Mouse (Mus musculus): ENCODE data around the gene Sun2. TPM values are rescaled to one million over a fixed set of nuclear protein-coding genes. Genes with fewer than 3 reads are reported as not detected.

Gene Sun2
- polyA plus RNA-seq, 1 experiment = 49.2 TPM

DNA sequence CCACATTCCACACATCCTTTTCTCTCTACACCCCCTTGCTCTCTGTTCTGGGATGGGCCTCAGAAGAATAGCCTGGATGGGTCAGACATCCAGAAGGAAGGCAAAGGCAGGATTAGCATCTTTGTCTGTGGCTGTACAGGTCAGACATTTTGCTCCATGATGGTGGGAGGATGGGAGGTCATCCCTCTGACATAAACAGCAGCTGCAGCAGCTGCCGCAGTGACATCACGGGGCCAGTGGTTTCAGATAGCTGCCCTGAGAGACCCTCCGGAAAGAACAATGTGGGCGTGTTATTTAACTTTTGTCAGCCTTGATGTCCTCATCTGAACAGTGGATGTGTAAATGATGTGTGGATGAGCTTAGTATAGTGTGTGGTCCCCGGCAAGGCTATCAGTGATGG is 3.5 kb upstream of the Sun2 start:
- Histone ChIP-seq H3K27ac (replicated peaks; ENCODE audit: low read depth, low read length) (no peak overlapping the region), H3K4me1 (ENCODE audit: control insufficient read depth, insufficient read depth, insufficient read length, low read length) (peaks cover 5% of the 10 kb centered on the region; the same call in 1 of the 2 replicates), H3K4me3 (ENCODE audit: insufficient read depth, low read depth, low read length) (no peak overlapping the region)

DNA sequence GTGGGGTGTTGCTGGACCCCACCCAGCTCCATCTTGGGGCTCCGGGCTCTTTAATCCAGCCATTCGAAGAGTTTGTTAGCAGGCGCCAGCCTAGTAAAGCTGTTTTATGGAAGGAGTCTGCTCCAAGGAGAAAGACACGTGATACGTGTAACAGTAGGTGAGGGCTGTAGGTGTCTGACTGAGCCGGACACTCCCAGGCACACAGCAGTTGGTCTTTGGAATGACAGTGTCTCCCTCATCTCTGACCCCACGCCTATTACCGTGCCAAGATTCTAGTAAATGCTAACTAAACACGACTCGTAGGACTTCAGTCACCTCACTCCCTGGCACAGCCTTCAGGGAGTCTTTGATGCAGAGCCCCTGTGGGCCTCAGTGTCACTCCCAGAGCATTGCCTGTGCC is 3.0 kb upstream of the Sun2 start:
- no peak overlapping the region for H3K27ac ChIP-seq (replicated peaks; ENCODE audit: low read depth, low read length)
- no peak overlapping the region for H3K4me3 ChIP-seq (ENCODE audit: insufficient read depth, low read depth, low read length)
- H3K4me1 ChIP-seq (ENCODE audit: control insufficient read depth, insufficient read depth, insufficient read length, low read length) = peaks cover 8% of the 10 kb centered on the region; the same call in 1 of the 2 replicates

DNA sequence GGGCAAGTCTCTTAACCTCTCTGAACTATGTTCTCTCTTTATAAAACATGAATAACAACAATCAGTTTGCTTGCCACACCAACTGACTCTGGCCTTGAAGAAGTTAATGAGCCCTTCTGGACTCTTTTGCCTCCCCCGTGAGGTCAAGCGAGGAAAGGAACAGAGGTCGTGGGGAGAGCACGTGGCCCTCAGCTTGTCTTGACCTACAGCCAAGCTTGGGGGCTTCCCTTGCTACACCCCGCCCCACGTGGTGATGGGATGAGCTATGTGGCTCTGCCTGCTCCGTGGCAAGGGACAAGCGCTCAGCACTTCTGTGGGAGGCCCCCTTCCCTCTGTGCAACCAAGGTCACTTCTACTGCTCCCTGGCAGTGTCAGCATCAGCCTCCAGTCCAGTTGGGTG is 2.4 kb upstream of the Sun2 start:
- no peak overlapping the region for H3K27ac ChIP-seq (replicated peaks; ENCODE audit: low read depth, low read length)
- H3K4me3 ChIP-seq (ENCODE audit: insufficient read depth, low read depth, low read length) = no peak overlapping the region
- H3K4me1 ChIP-seq (ENCODE audit: control insufficient read depth, insufficient read depth, insufficient read length, low read length) = peaks cover 11% of the 10 kb centered on the region; the same call in 1 of the 2 replicates

DNA sequence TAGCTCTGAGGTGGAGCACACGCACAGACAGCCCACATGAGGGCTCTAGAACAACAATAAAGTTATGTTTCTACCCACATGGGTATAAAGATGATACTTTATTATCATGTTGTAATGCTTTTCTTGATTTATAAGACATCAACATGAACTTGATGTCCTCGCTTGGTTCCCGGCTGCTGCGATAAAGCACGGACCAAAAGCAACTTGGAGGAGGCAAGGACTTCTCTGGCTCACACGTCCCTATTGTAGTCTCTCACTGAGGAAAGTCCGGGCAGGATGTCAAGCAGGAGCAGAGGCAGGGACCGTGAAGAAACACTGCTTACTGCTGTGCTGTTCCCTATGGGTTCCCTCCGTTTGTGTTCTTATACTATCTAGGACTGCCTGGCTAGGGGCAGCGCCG is 1.7 kb upstream of the Sun2 start:
- Histone ChIP-seq H3K4me3 (ENCODE audit: insufficient read depth, low read depth, low read length) (no peak overlapping the region), H3K27ac (replicated peaks; ENCODE audit: low read depth, low read length) (no peak overlapping the region), H3K4me1 (ENCODE audit: control insufficient read depth, insufficient read depth, insufficient read length, low read length) (peaks cover 17% of the 10 kb centered on the region)

DNA sequence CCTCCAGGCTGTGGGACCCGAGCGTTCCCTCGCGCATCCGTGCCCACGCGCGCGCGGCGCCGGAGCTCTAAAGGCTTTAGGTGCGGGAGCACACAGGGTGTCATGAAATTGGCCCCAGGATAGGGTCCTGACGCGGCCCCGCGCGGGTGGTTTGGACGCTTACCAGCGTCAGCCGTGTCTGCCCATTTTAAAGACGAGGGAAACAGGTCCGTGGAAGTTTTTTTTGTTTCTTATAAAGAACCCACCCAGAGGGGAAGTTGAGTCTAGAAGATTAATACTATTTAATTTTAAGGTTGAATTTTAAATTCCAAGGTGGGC is 329 bp upstream of the Sun2 start:
- Histone ChIP-seq H3K4me3 (ENCODE audit: insufficient read depth, low read depth, low read length) (peak overlapping the region; percentile 91), H3K4me1 (ENCODE audit: control insufficient read depth, insufficient read depth, insufficient read length, low read length) (peaks cover 17% of the 10 kb centered on the region), H3K27ac (replicated peaks; ENCODE audit: low read depth, low read length) (no peak overlapping the region)

DNA sequence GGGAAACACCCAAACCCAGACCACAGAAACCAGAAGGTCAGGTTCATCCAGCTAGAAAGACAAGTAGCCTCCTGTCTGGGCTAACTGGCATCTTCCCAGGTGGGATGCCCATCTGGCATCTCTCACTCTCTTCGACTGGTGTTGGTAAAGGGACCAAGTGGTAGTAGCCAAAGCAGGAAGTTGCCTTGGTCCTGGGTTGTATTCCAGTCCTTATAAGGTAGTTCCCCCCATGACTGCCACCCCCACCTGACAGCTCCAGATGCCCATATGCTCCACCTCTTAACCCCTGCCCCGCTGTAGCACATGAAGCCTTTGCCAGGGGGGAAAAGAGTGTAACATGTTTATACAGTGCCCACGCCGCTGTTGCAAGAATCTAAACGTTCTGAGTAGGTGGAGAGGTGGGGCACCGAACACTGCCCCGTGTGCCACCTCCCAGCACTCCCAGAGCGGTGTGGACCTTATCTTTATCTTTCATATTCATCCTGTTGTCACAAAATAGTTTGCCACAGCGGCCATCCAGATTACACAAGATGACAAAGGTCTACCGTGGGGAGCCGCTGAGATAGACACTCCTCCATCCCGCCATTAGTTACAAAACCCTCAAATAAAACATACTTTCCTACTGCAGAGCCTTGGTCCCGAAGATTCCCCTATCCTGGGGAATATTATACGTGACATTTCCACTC is 1.0 kb downstream of the Sun2 start:
- H3K4me1 ChIP-seq (ENCODE audit: control insufficient read depth, insufficient read depth, insufficient read length, low read length) = peaks cover 17% of the 10 kb centered on the region
- peak overlapping the region; percentile 91 for H3K4me3 ChIP-seq (ENCODE audit: insufficient read depth, low read depth, low read length)
- peak overlapping the region; percentile 89 for H3K27ac ChIP-seq (replicated peaks; ENCODE audit: low read depth, low read length)

DNA sequence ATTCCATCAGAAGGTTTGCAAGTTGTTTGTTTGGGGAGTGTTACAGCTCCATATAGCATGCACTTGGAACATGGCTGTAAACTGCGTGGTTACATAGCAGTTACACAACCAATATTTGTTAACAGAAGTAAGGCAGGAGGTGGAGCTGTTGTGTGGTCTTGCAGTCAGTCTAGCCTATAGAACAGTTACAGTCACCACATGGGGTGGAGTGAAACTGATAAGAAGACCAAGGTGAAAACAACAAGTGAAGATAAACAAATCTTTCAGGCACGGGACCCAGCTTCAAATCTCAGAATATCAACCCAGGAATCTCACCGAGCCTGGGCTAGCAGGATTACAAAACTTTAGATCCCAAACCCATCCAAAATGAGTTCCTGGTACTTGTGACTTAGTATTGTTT is 1.6 kb downstream of the Sun2 start:
- H3K27ac ChIP-seq (replicated peaks; ENCODE audit: low read depth, low read length) = no peak overlapping the region
- H3K4me1 ChIP-seq (ENCODE audit: control insufficient read depth, insufficient read depth, insufficient read length, low read length) = peaks cover 17% of the 10 kb centered on the region
- peak overlapping the region; percentile 91 for H3K4me3 ChIP-seq (ENCODE audit: insufficient read depth, low read depth, low read length)

DNA sequence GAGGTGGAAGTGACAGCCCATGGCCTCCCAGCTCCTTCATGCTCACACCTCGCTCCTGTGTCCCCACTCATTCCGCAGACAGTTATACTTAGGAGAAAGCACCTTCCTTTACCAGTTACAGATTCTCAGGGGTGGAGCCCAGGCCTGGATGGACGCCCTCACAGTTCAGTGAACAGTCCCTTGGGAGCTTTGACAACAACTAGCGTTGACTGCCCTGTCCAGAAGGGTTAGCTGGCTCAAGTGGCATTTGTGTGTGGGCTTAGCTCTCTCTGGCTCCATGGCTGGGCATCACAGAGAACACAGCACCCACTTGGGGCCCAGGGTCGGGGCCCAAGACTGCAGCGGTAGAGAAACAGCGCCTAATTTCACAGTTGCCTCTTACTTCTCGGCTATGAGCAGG is 8.0 kb downstream of the Sun2 start:
- H3K4me1 ChIP-seq (ENCODE audit: control insufficient read depth, insufficient read depth, insufficient read length, low read length) = peaks cover 7% of the 10 kb centered on the region
- H3K4me3 ChIP-seq (ENCODE audit: insufficient read depth, low read depth, low read length) = peak overlapping the region; percentile 54
- peak overlapping the region; percentile 99 for H3K27ac ChIP-seq (replicated peaks; ENCODE audit: low read depth, low read length)

DNA sequence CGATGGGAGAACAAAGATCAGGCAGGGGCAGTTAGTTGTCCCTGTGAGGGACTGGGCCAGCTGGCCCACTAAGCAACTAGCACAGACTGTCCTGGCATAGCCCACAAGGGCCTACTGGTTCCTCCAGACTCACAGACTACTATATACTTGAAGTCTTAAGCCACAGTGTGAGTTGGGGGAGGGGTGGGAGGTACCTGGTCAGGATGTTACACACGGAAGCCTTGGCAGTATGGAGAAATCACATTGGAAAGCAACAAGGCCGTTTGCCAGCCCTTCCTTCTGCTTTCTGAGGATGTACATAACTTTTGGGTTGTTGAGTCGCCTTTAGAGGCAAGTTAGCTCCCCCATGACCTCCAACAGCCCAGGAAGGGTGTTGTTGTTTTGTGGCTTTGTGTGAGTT is 8.7 kb downstream of the Sun2 start:
- H3K4me1 ChIP-seq (ENCODE audit: control insufficient read depth, insufficient read depth, insufficient read length, low read length) = peaks cover 4% of the 10 kb centered on the region
- peak overlapping the region; percentile 27; the same call in 1 of the 2 replicates for H3K4me3 ChIP-seq (ENCODE audit: insufficient read depth, low read depth, low read length)
- H3K27ac ChIP-seq (replicated peaks; ENCODE audit: low read depth, low read length) = peak overlapping the region; percentile 61

DNA sequence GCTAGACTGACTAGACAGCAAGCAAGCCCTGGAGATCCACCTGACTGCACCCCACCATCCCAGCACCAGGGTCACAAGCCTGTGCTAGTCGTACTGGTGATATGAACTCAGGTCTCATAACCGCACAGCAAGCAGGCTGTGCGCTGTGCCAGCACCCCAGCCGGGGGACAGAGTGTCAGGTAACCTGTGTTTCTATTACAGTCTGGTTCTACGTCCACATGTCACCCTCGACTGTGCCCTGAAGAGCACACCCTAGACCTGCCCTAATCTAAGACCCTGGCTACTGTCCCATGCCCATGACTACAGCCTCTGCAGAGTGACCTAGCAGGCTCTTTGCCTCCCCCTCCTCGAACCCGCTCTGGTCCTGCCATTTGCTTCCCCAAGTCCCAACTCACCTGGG is 9.1 kb downstream of the Sun2 start:
- 0 out of 2 replicates have a peak overlapping the region, but pooled peaks have one; percentile 27 for H3K4me3 ChIP-seq (ENCODE audit: insufficient read depth, low read depth, low read length)
- peak overlapping the region; percentile 1 for H3K27ac ChIP-seq (replicated peaks; ENCODE audit: low read depth, low read length)
- peaks cover 4% of the 10 kb centered on the region for H3K4me1 ChIP-seq (ENCODE audit: control insufficient read depth, insufficient read depth, insufficient read length, low read length)

DNA sequence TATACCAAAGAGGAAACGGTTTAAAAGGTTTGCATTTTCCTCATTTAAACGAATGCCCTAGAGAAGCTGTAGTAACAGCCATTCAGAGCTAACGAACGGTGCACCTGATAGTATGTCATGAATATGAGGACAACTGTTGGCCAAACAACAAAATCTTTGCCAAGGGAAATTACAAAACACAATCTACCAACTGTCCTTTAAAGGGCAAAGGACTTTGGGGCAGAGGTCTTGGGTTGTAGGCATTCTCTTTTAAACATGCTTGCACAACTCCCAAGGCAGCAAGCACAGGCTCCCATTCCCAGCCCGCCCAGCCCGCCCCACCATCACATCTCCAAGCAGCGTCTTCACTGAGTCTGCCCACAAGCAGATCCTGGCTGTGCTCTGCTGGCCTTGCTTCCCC is 10.8 kb downstream of the Sun2 start:
- Histone ChIP-seq H3K4me3 (ENCODE audit: insufficient read depth, low read depth, low read length) (no peak overlapping the region), H3K27ac (replicated peaks; ENCODE audit: low read depth, low read length) (peak overlapping the region; percentile 41; the same call in 1 of the 2 replicates), H3K4me1 (ENCODE audit: control insufficient read depth, insufficient read depth, insufficient read length, low read length) (peaks cover 4% of the 10 kb centered on the region)

DNA sequence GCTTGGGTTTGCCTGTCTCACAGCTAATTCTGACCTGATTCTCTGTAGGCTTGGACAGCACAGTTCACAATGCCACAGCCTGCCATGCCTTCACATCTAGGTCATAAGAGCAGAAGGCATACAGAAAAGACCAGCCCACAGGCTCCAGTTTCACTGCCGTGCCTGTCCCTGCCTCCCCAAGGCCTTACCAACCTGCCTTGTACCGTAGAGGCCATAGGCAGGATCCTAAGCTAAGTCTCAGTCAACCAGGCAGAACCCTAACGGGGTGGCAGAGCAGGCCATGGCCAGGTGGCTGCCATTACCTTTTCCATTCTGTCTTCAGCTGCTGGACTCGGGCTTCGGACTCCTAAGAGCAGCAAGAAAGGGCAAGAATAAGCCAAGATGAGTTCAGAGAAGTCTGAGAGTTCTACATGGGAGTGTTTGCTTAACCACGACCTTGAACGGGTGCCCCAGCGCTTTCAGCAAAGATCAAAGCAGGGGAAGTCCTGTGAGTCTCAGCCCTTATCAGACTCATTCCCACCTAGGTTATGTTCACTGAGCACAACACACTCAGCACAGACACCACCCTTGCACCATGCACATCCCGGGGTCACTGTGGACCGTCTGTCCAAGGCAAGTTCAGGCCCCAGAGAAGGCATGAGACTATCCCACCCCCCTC is 13.5 kb downstream of the Sun2 start:
- Histone ChIP-seq H3K4me3 (ENCODE audit: insufficient read depth, low read depth, low read length) (no peak overlapping the region), H3K27ac (replicated peaks; ENCODE audit: low read depth, low read length) (peak overlapping the region; percentile 46), H3K4me1 (ENCODE audit: control insufficient read depth, insufficient read depth, insufficient read length, low read length) (peaks cover 3% of the 10 kb centered on the region)

DNA sequence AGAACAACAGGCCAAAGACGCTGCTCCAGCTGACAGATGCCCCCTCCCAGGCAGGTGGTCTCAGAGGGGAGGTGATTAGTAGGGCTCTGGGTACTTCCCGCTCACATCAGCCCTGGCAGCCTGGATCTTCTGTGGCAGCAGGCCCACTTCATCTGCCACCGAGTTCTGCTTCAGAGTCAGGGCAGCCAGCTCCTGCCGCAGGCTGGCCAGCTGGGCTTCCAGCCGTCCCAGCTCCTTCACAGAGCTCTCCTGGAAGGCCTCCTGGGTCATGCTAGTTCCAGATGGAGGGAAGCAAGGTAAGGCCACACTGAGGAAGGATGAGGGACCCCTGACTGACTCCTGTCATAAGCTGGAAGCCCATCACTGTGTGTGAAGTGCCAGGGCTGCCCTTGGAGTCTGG is 14.0 kb downstream of the Sun2 start:
- no peaks in the 10 kb centered on the region; the same call in 1 of the 2 replicates for H3K4me1 ChIP-seq (ENCODE audit: control insufficient read depth, insufficient read depth, insufficient read length, low read length)
- H3K4me3 ChIP-seq (ENCODE audit: insufficient read depth, low read depth, low read length) = no peak overlapping the region
- peak overlapping the region; percentile 46 for H3K27ac ChIP-seq (replicated peaks; ENCODE audit: low read depth, low read length)

DNA sequence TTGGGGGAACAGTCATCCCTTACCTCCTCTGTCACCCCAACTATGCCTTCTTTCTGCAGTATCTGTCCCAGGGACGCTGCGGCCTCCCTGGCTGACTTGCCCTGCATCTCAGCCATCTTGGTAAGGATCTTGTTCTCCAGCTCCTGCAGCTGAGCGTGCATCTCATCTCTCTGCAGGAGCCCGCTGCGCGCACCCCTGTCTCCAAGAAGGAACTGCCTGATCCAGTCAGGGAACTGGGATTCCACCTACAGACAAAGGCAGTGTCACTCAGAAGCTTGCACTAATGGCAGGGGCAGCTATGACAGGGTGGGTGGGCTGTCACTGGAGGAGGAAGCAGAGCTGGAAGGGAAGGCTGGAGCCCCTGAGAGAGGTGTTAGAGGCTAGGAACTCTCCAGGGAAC is 14.5 kb downstream of the Sun2 start:
- Histone ChIP-seq H3K4me1 (ENCODE audit: control insufficient read depth, insufficient read depth, insufficient read length, low read length) (no peaks in the 10 kb centered on the region; the same call in 1 of the 2 replicates), H3K27ac (replicated peaks; ENCODE audit: low read depth, low read length) (no peak overlapping the region), H3K4me3 (ENCODE audit: insufficient read depth, low read depth, low read length) (no peak overlapping the region)

DNA sequence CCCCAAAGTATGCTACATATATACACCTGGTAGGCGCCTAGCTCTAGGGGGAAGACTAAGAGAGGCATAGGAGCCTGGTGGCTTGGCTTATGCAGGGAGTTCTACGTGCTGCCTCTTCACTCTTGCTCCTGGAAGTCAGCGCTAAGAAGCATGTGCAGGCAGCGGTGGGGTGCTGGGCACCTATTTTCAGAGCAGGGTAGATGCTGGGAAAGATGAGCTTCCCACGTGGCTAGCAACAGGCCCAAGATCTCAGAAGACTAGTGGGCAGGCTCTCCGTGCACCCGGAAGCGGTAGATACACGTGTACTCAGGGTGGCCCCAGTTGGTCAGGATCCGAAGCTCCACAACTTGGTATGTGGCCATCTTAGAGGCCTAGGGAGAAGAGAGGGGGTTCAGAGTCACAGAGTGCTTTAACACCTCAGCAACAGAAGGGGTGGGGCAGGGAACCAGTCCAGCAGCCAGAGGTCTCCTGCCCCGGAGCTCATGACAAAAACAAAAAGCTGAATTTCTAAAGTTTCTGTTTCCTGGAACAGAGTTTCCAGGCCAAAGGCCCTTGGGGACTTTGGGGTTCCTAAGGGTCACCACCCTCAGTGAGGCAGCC is 17.0 kb downstream of the Sun2 start:
- H3K27ac ChIP-seq (replicated peaks; ENCODE audit: low read depth, low read length) = no peak overlapping the region
- no peak overlapping the region for H3K4me3 ChIP-seq (ENCODE audit: insufficient read depth, low read depth, low read length)
- no peaks in the 10 kb centered on the region for H3K4me1 ChIP-seq (ENCODE audit: control insufficient read depth, insufficient read depth, insufficient read length, low read length)

DNA sequence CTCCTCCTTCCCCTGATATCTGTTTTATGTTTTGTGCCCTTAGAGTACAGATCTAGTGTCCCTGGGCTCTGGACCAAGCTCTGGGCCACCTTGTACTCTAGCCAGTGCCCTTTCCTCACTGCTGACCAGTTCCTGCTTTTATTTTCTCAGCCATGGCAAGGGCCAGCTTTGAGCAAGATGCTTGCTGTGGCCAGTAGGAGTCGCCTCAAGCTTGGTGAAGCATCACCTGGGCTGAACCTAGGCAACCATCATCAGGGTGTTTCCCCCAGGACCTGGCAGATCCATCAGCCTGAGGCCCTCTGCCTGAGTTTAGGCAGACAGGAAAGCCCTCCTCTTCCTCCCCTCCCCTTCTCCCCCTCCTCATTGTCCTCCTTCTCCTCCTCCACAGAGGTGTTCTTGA is 18.9 kb downstream of the Sun2 start:
- Histone ChIP-seq H3K4me3 (ENCODE audit: insufficient read depth, low read depth, low read length) (no peak overlapping the region), H3K27ac (replicated peaks; ENCODE audit: low read depth, low read length) (no peak overlapping the region), H3K4me1 (ENCODE audit: control insufficient read depth, insufficient read depth, insufficient read length, low read length) (no peaks in the 10 kb centered on the region)
